Mouse (Mus musculus): ENCODE results near the gene Cemip.

DNA sequence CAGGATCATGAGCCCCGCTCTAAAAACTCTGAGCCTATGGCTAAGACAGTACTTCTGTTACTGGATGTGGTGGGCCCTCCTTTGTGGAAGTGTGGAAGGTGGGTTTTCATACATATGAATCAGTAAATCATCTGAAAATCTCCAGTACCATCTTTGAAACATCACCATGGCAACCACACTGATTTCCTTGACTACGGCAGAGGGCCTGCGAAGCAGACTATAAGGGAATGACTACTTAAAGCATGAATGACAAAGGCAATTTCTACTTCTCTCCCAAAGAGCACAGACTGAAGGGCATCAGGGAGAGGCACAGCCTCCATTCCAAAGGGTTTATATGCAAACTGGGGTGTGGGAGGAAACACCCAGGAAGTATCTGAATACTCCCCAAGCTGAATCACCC is 84.8 kb downstream of the Cemip start:
- TF ChIP-seq CEBPB (IDR thresholded peaks at IDR 0.05; ENCODE audit: low read depth): no peak
- no peak for TF ChIP-seq MYOD1 (IDR thresholded peaks at IDR 0.05; ENCODE audit: control insufficient read depth, insufficient read length, low read depth)
- no peak for TF ChIP-seq CTCF (IDR thresholded peaks at IDR 0.05; ENCODE audit: control insufficient read depth, insufficient read depth, insufficient read length)

All from C2C12 (cell line).